Mouse (Mus musculus) liver, postnatal 0 days (tissue): Measurements from ENCODE around the gene Cpeb3.

Source experiments
- CTCF ChIP-seq: sonication (generic); IDR thresholded peaks from 2 replicates; pipeline ENCODE4 v1.5.1; 2016; ENCODE audit warnings: antibody characterized with exemption, low read depth
- EP300 ChIP-seq: IDR thresholded peaks from 2 replicates; pipeline ENCODE4 v1.6.1; 2016; ENCODE audit warnings: antibody characterized with exemption, low read depth, mild to moderate bottlenecking

DNA sequence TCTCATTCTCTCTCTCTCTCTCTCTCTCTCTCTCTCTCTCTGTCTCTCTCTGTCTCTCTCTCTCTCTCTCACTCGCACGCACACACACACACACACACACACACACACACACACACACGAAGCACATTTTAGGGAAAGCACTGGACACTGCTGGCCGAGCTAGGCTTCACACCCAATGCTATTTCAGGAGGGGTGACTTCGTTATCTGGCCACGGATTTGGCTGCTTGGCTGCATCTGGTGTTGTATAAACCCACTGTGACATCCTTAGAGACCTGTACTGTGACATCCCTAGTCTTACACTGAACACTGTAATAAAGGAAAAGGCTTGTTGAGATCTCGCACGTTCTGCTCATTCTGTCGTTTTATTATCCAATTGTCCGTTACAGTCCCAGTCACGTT, 187.4 kb downstream of the Cpeb3 start:
- TF ChIP-seq CTCF, result no peak
- no peak for TF ChIP-seq EP300
